Mouse (Mus musculus): ENCODE measurements at regions not wholly inside any gene's neighbourhood (a gene's known extent, or its start where the extent isn't known, plus 50 kb on each side); places are given as distances from the start of the nearest gene placed in this dataset.
A peak's percentile ranks its signal among the peaks of the same experiment; 100 is the strongest.

DNA sequence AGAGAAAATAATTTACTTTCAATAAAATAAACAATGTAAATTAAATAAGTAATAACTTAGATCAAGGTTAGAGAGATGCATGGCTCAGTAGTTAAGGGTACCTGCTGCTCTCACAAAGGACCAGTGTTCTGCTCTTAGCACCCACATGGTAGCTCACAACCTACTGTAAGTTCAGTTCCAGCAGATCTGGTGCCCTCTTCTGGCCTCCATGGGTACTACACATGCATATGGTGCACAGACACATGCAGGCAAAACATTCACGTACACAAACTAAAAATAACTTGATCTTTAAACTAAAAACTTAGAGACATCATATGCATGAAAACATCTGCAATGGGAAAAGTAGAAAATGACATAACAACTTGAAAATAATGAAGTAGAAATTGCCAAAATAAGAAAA lies 184.2 kb upstream of the Ank start:
- no peak for DNase-seq

DNA sequence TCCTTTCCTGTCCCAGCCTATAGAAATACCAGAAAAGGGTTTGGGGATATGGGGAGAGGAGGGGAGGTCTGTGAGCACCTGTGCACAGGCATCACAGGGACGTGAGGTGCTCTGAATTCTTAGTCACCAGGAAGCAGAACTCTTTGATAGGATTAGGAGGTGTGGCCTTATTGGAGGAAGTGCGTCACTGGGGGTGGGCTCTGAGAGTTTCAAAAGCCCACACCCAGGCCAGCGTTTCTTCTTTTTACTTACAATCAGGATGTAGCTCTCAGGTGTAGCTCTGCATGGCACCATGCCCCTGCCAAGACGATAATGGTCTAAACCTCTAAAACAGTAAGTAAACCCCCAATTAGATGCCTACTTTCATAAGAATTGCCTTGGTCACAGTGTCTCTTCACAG lies 162.6 kb upstream of the Ank start:
- DNase-seq = no peak

DNA sequence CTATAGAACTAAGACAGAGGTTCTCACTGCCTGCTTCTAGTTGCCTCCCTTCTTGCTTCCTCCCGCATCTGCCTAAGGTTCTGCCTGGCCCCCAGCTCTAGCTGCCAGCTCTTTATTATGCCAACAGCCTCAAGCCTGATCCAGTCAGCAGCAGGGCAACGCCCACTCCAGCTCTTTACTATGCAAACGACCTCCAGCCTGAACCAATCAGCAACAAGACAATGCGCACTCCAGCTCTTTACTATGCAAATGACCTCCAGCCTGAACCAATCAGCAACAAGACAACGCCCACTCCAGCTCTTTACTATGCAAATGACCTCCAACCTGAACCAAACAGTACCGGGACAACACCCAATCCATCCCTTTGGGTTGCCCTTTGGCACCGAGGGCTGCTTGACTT lies 162.2 kb upstream of the Ank start:
- no peak for DNase-seq

DNA sequence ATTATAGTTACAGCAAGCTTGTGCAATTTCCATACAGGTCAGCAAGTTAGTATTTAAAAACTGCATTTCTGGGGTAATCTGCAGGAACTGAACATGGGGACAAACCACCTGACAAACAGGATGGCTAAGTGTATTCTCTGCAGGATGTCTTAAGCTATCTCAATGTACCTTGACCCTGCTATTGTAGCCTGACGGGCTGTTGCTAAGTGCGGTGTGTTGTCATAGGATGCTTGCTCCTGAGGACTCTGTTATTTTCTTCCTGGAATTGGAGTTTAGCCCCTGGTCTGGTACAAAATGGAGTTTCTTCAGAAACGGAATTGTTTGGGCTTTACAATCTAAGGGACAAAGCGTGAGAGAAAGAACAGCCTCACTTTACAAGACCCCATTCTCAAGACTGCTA lies 161.4 kb upstream of the Ank start:
- no peak for DNase-seq

DNA sequence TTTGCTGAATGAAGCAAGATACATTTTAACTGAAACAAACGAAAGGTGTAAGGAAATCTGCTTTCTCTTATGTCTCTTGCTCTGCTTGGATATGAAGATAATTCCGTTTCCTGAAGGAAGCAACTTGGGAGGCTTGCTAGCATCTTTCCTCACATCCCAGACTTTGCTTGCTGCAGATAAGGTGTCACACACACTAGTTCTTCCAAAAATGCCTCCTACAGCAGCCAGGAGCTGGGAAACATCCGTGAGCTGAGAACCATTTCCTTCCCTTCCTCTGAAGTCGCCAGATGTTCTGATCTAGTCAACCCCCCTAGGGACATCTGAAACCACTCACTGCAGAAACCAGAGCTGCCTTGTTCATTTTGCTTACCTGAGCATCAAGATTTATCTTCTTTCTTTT lies 157.8 kb upstream of the Ank start:
- DNase-seq = no peak

DNA sequence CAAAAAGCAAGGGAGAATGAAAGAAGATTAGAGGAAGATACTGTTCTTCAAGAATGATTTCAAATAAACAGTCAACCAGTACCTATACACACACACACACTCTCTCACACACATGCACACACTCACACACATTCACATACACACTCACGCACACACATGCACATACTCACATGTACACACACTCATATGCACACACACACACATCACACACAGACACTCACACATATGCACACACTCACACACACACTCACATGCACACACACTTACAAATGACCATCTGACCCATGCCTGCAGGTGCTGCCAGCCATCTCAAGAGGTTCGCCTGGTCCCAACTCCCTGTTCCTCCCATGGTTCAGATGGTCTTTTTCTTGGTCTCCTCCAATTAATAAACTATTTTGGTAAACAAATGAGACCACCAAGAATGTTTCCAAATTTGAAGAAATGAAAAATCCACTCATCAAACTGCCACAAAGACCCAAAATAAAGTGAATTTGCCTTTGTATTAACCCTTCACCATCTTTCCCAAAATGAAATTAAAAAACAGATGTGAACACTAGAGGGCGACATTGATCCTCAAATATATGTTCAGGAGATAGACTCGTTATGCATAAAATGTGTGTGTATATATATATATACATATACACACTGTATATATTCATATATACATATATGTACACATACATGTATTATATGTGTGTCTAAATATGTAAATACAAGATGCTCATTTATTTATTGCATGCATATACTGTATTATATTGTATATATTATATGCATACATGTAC lies 150.3 kb upstream of the Ank start:
- DNase-seq = no peak

DNA sequence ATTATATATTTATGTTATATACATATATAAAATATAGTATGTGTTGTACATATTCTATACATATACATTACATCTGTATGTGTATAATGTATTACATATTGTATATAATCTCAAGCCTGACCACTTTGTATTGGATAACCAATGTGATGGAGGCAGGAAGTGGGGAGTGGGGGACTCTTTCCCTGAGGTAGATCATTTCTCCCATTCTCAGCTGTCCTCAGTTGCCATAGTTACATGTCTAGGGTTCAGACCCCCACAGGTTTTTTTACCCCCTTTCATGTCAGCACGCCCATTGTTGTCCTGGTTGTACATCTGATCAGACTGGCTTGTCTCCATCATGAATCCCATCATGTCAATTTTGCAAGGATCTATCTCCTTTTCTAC lies 149.7 kb upstream of the Ank start:
- no peak for DNase-seq

DNA sequence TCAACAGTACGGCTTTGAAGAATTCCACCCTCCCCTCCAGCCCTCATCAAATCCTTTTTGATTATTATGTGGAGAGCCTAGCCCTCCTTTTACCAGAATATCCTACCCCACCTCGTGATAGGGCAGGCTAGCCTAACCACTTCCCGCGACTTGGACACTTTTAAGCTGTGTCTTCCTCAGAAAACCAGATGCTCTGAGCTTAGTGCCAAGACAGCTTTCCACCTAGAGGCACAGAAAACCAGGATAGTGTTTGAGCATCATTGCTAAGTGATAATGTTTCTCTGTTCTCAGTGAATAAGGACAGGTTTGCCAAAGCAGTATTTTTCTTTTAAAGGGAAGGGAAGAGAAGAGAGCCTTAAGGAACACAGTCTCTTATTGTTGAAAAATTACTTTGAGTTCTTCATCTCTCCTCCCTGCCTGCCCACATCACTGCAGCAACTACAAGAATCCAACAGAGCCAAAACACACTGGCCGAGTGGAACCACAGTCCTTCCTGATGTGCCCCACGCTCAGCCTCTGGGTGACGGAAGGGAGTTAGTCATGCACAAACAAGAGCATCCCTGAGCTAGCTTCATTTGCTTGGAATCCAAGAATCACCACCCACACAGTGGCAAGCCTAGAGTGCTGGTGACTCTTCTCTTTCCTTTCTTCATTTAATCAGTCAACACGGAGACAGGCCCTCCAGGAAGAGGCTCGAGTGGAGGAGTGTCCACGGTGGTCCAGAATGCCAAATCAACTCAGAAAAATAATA lies 144.4 kb upstream of the Ank start:
- DNase-seq = no peak

DNA sequence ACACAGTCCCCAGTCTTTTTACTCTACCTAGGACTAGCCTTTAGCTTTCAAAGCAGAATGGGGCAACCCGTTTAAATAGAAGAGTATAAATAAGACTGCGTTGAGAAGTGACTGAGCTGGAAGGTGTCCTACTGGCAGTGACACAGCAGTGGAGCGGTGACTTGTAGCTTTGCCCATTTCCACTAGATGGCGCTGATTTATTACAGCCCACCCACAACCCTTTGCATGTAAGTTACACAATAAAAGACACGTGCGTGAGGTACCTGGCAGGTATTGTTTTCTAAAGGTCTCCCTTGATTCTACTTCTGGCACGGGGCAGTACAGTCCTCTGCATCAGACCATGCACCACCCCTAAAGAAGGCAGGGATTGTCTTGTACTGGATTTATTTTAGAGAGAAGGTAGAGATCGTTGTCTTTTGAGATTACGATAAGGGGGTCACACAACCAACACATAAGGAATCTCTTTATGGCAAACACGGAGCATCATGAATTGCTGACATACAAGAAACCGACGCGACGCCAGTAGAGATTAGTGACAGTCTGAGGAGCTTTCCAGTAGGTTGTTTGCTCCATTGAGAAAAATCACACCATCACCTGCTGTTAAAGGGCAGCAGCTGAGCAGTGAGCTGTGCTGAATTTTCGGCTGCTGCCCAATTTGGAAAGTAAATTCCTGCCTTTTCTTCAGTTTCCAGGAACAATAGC lies 140.5 kb upstream of the Ank start:
- DNase-seq = peak; percentile 56

DNA sequence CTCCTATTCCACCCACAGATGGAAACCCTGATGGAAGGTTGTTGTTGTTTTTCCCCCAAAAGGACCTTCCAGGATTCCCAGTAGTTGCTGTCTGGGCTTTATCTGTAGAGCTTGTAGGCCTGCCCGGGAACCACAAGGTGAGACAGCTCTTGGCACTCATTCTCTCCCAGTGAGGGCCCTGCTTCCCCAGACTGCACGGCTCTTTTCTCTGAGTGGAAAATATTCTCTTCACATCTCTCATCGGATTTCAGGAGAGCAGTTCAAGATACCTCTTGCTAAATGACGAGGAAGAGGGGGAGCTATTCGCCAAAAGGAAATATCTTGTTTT lies 140.0 kb upstream of the Ank start:
- no peak for DNase-seq

DNA sequence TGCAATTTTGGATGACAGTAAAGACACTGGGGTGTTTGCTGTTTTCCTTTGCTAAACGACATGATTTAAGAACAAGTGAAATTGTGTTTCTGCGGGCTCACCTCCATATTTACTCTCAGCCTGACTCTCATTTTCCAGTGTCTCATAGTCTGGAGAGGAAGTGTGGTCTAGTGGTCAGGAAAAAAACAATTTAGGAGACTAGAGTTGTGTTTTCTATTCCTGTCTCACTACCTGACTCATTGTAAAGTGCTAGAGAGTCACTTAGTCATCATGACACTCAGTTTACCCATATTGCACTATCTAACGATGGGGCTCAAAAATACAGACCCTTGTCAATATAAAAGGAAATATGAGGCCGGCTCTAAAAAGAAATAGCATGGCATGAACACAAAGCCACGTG lies 138.7 kb upstream of the Ank start:
- DNase-seq = no peak

DNA sequence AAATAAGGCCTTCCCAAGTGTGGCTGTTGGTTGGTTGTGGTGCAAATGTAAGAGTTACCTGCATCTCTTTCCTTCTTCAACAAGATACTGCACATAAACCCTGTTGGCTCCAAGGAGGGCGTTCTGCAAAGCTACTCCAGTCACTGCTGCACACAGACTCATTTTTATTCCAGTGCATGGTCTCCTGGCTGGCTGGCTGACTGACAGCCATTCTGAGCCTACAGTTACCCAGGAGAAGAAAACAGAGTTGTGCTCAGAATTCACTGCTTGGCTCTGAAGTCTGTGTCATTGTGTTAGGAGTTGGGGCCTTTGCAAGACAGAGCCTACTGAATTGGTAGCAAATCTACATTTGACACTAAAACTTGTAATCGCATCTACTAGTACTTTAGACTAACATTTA lies 138.0 kb upstream of the Ank start:
- no peak for DNase-seq

DNA sequence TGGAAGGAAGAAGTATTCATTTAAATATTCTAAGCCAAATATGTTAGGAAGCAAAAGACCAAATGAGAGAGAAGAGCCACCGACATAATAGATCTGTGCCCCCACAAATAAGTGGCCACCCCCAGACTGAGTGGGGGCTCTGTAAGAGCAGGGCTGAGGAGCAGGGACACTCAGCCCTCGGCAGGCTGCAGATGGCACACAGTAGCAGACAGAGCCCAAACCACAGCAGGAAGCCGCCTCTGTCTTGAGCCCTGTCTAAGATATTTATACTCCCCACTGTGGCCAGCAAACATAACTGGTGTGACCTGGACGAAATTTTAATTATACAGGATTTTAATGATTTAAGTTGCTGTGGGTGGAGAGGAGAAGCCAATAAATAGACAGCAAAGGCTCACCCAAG lies 126.4 kb upstream of the Ank start:
- no peak for DNase-seq

DNA sequence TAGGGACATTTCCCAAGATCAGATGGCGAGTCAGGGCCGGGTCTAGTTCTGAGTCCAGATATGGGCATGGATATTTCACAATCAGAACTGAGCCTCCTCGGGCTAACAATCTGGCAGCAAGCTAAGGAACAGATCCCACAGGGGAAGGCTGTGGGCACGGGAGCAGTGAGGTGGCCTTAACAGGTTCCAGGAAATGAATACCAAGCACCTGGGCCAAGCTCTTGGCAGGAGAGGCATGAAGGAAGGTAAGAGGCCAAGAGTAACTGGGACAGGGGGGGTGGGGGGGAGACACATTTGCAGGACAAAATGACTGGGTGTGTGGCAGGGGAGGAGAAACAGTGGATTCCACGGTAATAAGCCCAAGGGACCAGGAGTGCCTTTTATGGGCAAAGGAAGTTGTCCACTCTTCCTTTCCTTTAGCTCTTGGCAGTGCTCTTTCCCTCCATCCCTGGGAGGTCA lies 124.9 kb upstream of the Ank start:
- DNase-seq = no peak

DNA sequence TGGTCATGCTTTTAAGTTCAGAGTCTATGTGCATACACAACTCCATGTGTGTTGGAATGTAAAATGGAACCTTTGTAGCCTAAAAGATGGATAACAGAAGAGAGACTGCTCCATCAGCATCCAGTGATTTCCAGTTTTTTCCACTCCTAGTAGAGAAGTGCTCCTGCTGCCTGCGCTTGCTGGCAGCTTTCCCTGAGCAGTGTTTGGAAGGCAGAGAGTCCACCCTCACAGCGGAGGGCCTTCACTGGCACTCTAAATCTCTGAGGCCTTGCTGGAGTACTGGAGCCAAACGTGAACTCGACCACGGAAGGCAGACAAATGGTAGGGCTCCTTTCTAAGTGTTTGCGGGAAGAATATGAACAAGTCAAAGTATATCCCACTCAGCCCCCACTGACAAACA lies 108.0 kb upstream of the Ank start:
- DNase-seq = no peak

DNA sequence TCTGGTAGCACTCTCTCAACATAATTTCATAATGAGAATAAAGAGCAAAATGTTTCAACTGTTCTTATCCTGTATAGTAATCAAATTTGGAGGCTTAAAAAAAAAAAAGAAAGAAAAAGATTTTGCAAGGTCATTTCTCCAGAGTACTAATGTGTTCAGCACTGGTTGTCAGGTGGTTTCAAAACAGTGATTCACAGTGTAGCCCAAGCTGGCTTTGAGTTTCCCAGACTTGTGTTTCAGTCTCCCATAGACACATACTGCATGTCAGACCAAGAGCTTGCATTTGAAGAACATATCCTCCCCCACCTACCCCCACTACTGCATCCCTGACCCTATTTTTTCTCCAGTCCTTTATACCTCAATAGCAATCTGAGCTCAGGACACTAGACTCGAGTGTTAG lies 107.2 kb upstream of the Ank start:
- no peak for DNase-seq

DNA sequence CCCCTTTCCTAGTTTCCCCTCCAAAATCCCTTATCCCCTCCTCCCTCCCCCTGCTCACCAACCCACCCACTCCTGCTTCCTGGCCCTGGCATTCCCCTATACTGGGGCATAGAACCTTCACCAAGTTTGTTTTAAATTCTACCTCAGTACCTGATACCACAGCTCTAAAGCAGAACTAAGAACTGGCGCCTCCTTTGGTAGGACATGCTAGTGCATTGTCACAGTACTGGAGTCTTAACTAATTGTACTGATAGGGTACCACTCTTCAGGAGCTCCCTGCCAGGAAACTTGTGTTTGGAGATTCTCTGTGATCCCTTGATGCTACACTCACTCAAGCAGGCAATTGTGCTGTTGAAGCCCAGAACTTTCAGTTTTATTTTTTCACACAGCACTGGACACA lies 92.0 kb upstream of the Ank start:
- DNase-seq = no peak

DNA sequence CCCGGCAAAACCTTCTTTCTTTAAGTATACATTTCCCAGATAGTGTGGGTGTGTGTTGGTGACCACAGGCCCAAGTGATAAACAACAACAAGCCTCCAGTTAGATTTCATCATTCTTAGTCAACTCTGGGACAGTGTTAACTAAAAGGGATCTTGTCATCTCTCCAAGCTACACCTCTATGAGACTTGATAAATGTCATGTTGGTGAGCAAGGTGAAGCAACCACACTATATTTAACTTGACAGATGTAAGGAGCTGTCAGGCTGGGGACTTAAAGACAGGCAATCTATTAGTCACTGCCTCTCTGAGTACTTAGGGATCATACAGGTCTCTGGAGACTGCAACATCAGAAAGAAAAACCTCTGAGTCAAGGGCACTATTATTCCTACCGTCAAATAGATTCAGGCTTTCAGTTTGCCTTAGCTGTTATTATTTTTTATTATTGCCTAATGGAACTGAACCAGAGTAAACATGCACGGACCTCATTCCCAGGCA lies 87.8 kb upstream of the Ank start:
- DNase-seq = no peak

DNA sequence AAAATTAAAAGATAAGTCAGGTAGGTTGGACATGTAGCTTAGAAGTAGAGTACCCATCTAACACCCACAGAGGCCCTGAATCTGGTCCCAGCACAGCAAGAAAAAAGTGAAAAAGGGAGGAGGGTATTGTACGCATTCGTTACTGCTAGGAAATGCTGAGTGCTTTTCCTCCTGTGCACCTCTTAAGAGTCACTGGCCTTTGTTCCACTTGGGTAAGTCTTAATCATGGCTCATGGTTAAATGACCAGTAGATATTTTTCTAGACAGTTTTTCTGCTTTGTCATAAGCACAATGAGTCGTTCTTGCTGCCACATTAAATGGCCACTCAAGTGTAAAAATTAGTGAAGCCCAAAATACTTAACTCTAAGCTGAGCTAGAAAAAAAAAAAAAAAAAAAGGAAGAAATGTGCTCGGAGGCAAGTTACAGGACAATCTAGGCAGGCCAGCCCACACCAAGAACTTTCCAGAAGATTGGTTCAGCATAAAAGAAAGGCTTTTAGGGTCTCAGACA lies 86.0 kb upstream of the Ank start:
- DNase-seq = no peak

DNA sequence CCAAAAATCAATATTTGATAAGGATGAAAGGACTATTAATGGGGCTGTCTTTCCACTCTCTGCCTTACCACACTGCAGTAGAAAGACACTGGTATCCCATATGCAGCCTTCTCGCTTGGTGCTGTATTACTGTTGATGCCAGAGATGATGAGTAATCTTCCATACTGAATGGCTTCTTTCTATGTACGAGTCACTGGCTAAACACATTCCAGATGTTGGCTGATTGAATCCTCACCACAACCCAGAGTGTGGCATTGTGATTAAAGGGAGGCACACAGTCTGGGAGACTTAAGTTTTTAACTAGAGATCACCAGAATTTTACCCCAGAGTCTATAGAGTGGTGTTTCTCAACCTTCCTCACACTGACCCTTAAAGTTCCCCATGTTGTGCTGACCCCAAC lies 84.9 kb upstream of the Ank start:
- no peak for DNase-seq

DNA sequence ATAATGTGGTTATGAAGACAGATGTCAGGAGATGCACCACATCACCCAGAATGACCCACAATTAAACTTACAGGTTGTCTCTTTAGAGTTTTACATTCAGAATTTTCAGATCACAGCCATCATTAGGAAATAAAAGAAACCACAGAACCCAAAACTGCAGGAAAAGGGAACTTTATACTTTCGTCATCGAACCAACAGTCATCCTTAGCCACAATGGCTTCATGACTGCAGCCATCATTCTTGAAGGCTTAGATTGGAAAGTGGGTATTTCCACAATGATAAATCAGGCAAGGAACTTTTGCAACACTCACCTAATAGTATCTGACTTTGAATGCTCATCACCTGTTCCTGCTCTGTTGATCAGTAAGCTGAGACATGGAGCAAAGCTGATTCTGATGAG lies 75.9 kb upstream of the Ank start:
- DNase-seq = no peak

DNA sequence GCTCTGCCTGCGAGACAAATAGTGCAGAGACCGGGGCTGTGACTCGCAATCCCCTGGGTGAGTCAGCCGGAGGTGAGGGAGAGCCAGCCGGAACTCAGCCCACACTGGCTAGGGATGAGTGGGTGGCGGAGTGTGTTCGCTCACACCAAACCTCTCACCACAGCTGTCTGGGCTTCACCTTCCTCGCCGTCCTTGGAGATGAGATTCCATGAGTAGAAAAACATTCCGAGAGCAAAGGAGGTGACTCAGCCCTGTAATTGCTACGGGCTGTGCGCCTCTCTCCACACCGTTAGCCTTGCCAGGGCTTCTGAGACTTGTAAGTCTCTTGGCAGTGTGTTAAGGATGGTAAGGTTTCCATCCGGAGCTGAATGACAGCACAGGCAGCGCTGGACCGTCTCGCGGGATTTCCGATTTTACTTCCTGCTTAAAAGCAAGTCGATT lies 60.7 kb upstream of the Ank start:
- DNase-seq = peak; percentile 30

DNA sequence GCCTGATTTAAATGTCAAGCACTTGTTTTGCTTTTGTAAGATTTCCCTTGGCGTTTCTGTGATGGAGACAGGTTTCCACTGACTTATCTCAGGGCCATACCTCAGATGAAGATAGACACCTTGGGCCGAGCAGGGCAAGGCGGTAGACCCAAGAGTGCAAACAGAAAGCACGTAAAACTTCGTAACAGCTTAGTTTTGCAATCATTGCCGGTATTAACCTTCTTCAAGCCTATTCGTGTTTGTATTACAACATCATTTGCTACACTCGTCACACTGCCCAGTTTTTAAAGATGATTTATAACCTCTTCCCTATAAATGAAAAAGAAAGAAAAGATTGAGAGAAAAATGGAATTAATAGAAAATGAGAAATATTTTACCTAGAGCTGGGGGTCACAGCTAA lies 56.6 kb upstream of the Ank start:
- DNase-seq = no peak
